Mouse (Mus musculus): ENCODE measurements around the gene Gm5244.
A peak's percentile ranks its signal among the peaks of the same experiment; 100 is the strongest.

The Gm5244 gene

DNA sequence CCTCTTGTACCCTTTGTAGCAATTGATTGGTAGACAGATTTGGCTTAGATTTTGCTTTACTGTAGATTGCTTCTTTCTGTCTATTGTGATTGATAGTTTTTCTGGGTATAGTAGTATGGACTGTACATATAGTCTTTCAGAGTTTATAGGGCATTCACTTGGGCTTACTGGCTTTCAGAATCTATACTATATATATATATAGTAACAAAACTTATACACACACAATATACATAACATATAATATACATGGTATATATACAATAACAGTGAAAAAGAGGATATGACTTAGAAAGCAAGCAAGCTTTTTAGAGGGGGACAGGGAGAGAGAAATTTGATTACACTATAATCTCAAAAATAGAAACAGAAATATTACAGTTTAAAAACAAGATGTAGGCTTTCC is at the start of gene Gm5244:
Gene Gm5244 (plus strand): TSS at position 301 of the 400 bp plus-strand sequence.
- no peak for DNase-seq

DNA sequence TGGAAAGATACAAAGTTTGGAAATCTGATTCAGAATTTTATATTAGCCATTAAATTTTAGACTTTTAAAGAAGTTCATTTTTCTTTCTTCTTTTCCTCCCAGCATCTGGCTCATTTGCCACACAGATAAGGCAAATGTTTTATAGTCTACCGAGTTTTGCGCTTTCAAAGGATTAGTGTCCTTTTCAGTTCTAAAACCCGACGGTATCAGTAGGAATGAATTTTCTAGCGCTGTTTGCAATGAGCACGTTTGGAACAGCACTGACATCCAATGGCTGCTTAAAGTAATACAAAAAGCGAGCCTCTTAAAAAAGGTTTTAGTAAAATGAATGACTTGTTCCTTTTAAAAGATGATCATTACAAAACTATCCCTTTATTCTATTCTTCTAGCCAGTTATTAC is 49.4 kb upstream of the Gm5244 start:
- no peak for DNase-seq

DNA sequence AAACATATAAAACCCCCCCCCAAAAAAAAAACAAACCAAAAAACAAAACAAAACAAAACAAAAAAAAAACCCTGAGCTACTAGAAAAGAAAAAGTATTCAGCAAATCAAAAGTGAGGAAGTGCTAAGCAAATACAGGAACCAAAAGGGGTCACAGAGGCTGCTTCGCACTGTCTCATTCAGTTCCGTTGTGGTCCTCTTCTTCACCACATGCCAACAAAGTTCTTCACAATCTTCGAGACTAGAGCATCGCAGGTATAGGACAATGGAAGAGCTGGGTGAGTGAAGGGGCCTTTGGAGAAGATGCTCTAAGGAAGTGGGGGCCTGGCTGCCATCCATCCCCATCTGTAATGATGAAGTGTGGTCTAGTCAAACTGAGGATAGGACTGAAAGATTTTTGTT is 48.1 kb upstream of the Gm5244 start:
- DNase-seq: no peak

DNA sequence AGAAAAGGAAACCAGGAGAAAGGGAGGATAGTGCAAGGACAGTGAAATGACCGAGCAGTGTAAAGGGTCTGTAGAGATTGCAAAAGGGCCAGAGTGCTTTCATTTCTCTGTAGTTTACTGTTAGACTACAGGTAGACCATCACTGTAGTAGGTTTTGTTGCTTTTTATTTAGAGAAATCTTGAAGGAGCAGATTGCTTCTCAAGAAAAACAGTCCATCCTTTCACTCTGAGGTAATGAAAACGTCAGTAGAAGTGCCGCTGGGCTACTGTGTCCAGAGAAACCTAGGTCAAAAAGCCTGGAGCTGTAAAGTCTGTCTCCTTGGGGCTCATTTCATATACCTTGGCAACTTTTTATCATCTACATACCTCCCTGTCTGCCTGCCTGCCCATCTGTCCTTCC is 47.4 kb upstream of the Gm5244 start:
- no peak for DNase-seq

DNA sequence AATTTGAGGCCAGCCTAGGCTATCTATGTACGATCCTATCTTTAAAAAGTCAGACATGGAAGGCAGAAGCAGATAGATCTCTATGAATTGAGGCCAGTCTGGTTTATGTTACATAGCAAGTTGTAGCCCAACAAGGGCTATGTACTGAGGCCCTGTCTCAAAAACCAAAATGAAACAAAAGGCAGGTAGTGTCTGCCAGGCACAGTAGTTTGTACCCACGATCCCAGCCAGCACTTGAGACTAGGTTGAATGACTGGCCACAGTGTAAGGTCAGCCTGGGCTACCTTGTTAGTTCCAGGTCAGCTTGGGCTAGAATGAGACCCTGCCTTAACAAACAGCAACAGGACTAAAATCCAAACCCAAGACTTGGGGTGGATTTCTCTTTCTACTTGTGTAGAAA is 45.9 kb upstream of the Gm5244 start:
- DNase-seq: no peak

DNA sequence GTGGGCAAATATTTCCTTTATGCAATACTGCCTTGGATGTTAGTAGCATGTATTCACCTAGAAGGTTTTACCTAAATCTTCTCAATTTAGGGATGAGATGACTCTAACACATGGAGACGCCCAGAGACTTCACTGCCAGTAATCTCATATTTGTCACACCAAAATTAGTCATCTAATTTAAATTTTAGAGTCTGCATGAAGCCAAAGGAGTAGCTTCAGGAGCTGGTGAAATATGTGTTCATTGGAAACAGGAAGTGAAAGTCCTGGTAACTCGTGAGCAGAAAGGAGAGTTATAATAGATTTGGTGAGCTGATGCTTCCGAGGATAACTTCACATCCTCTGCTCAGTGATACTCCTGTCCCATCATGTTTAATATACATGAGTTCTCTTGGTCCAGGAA is 45.4 kb upstream of the Gm5244 start:
- no peak for DNase-seq

DNA sequence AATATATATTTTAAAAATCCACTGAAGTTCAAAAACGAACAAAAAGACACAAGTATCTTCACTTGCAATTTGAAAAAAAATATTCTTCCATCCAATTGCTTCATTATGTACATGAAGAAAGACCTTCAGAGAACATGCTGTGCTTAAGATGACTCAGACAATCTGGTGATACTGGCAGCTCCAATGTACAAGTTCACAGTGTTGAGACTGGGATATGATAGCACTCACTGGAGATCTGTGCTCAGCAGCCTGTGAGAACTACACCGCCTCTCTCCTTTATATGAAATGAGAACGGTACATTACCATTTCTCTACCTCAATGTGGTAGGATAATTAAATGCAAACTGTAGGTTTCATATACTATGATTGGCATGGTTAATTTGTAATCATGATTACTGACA is 43.7 kb upstream of the Gm5244 start:
- no peak for DNase-seq

DNA sequence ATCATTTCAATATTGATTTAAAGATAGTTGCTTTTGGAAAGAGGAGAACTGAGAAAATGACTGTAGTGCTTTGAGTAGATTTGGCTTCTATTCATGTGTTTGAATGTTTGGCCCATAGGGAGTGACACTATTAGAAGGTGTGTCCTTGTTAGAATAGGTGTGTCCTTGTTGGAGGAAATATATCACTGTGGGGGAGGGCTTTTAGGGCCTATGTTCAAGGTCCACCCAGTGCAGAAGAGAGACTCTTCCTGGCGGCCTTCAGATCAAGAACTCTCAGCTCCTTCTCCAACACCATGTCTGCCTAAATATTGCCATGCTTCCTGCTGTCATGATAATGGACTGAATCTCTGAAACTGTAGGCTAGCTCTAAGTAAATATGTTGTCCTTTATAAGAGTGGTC is 42.2 kb upstream of the Gm5244 start:
- no peak for DNase-seq

DNA sequence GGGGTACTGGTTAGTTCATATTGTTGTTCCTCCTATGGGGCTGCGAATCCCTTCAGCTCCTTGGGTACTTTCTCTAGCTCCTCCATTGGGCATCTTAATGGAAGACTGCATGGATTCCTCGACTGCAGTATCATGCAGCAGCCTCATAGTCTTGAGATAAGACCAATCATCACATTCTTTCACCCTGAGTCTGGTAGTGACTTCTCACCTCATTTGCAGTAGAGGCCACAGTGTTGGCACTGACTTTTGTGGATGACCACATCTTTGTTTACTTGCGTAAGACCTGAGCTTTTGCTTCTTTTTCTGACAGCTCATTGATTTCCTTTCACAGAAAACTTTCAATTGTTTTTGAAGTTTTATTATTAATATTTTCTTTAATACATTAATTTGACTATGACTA is 40.8 kb upstream of the Gm5244 start:
- no peak for DNase-seq

DNA sequence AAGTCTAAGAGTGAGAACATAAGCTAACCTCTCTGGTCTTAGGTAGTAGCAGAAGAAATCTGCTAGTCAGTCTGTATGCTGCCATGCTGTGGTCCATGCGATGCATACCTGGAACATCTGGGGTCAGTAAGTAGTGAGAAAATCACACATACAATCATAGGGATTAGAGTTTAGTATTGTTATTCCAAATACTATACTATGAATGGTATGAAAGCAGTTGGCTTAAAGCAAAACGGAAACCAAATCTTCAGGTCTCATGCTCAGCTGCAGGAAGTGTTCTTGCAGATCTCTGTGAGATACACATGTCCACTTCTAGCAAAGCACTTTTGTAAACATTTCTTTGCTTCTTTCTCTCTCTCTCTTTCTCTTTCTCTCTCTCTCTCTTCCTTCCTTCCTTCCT is 40.3 kb upstream of the Gm5244 start:
- DNase-seq: no peak

DNA sequence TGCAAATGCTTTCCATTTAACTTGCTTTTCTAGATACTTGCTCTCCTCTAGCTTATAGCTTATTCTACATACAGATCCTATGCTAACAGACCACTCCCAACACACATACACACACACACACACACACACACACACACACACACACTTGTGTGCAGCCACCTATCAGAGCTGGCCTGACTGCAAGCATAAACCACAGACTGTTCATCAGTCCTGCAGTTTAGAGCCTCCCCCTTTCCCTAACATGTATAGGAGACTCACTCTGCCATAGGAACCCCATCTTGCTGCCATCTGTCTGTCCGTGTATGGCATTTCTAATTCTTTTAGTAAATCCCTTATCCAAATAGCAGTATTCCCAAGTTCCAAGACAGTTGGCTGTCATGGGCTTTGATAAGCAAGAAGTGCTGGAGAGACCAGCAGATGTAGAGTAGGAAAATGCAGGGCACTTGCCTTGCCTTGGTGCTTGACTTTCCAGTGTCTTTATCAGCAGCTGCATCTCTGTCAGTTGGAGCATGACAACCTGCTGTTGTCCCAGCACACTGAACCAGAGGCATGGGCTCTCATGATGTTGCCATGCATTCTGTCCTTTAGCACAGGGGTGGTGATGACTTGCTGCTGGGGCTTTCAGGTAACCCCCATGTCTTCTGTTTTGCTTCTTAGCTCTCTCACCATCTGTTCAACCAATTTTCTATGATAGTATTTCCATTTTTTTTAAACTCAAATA is 33.7 kb upstream of the Gm5244 start:
- DNase-seq: no peak

DNA sequence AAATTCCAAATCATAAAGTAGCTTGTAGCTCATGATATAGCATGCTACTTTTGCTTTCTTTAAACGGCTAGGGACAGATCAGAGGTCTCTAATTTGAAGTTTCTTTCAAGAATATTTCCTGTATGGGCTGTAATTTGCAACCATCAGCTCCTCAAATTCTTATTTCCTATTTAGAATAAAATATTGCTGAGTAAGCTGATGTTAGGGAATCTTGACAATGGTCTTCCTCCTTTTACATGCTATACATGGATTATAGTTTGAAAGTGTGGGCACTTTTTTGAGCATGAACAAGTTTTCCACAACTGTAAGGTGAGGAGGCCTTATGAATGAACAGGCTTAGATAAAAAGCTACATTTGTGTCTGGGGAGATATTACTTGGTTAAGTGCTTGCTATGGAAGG is 32.6 kb upstream of the Gm5244 start:
- no peak for DNase-seq

DNA sequence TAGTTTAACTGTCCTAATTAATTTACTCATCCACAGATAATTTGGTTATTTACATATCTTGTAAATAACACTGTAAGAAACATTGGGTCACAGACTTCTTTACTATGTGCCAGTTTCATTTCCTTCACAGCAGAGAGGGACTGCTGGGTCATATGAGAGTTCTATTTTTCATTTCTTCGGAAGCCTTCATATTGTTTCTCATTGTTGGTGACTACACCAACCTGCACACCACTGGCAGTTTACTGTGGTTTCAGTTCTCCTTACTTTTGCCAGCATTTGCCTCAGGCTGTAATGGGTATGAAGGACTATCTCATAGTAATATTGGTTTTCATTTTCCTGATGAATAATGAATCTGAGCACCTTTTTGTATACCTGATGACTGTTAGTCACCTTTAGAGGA is 28.0 kb upstream of the Gm5244 start:
- DNase-seq: no peak

DNA sequence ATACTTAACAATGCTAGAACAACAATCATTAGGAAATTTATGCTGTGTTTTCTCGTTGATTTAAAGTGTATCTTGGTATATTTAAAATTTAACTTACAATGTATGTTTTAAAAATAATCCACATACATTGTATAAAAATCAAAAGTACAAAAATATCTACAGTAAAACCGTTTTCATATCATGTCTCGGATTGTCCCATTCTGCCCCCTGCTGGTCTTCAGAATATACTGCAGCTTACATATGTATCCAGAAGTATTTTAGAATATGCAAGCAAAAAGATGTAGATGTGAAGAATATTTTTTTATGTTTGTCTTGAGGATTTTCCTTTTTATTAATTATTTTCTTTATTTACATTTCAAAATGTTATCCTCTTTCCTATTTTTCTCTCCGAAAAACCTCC is 26.1 kb upstream of the Gm5244 start:
- peak; percentile 6 for DNase-seq

DNA sequence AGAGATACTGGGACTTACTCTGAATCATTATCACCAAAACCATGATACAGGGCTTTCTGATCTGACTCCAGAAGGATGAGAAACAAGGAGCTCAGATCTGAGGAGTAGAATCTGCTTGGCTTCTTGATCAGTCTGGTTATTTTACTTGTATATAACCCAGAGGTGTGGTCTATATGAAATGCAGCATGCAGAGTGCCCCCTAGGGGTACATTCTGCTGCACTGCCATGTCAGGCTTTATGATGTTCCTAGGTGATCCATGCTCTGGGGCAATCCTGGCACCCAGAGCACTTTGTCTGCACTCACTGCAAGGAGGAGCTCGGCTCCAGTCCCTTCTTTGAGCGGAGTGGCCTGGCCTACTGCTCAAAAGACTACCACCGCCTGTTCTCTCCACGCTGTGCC is 21.9 kb upstream of the Gm5244 start:
- DNase-seq: no peak

DNA sequence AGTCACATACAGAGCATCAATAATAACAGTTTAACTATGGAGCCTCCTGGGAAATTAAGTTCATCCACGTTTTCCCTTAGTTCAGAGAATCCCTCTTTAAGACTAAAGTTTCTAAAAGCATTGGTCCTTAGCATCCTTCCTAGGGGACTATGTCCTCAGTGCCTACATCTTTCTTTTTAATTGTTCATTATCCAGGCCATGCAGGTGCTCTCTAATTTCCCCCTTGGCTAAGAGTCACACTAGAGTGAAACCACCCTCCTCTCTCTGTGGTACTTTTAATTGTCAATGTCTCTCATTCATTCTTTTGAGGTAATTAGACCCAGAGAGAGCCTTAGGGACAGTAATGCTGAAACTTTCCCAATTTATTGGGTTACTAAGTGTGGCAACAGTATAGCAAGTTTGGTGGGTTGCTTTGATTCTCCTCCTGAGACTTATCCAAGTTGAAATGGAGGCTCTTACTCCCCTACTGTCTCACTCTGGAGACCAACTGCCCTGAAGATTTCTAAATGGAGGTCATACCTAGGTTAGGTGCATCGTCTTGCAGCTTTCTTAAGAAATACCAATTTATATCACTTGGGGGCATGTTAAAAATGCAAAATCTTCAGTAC is 15.6 kb upstream of the Gm5244 start:
- DNase-seq: no peak

DNA sequence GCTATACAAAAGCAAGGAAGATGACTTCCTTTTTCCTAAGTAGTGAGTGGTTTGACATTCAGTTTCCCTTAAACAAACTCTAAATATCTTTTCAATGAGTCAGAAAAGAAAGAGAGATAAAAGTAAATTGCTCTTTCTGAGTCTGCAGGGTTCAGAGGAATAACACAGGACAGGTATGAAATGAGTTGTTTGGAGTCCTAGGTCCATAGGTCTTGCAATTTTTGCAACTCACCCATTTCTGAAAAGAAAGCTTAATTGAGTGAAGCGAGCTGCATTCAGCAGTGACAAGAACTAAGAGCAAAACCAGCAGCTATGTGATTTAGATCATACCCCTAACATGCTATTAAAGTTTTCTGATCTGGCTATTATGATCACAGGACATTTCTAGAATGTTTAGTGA is 14.9 kb upstream of the Gm5244 start:
- no peak for DNase-seq

DNA sequence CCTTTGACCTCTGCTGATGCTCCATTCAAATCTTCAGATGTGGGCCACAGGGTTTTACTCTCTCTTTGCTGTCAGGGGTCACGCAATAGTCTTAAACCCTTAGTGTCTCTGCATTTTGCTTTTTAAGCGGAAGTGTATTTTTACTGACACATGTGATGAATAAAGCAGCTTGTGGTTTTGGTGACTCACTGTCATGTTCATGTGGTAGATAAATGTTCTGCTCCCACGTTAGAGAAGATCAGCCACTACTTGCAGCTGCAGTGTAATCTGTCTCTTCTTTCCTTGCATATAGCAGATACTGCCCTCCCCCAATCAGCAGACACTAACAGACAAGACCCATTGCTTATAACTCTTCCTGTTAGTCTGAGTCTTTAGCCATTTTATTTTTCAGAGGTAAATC is 12.9 kb upstream of the Gm5244 start:
- no peak for DNase-seq

DNA sequence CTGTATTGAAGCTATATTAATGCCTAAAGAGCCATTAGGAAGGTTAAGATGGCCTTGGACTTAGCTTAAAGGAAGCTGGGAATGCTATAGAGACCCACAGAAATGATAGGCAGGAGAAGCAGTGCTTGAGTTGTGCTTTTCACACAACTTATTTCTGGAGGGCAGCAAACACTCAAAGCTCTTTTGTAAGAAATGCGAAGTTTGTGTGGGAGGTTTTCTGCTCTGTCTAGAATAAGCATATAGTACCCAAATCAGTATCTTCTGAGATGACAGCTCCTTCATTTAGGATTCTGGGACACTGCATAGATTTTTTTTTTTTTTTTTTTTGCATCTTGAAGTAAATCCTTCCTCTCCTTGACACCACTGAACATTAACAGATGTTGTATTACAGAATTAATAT is 8.0 kb upstream of the Gm5244 start:
- no peak for DNase-seq

DNA sequence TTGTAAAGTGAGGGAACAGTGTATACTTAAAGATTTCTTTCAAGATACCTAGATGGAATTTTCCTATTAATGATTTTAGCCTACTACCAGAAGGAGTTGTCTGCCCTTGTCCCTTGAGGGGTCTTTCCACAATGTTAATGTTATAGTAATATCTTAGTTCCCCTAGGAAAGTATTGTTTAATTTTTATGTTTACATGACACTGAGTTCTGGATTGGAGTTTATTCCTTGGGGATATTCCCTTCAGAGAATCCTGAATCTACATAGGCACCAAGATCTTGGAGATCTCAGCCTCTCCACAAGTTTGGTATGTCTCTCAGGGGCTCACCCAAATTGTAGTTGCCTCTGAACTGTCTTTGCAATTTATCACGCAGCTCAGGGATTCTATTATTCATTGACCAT is 10.5 kb downstream of the Gm5244 start, which contains the start of gene Olfr1444:
Gene Olfr1444 (plus strand): TSS at position 301 of the 400 bp plus-strand sequence.
- DNase-seq: no peak

DNA sequence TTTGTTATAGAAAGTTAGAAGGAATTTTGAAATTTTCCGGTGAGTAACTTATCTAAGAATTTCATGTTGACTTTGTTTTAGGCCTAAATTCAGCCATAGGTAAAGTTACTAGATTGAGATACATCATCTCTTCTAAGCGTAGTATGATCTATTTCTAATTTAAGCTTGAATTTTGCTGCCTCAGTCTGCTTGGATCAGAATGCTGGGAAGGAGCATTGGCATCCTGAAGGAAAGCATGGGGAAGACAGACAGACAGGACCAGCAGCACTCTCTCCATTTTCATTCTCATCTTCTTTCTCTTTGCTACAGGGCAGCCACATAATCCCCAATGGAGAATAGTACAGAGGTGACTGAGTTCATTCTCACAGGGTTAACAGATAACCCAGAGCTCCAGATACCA is 37.1 kb downstream of the Gm5244 start, which contains the start of gene Olfr1445:
Gene Olfr1445 (plus strand): TSS at position 301 of the 400 bp plus-strand sequence.
- no peak for DNase-seq

DNA sequence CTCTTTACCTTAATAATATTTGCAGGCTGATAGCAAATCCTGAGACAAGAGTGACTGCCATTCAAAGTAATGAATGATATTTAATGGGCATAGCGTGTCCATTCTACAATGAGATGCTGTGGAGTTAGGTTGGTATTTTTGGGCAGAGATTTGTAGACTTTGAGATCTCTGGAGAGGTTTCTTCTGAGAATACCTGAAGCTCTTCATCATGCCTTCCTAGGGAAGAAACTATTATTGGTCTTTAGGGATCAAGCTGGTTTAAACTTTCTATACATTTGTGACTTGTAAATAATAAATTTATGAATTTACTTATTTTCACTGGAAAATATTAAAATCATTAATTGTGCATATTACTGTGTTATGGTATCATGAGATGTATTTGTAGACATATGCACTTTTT is 46.9 kb downstream of the Gm5244 start, which contains the start of gene Olfr1446:
Gene Olfr1446 (minus strand): TSS at position 101 of the 400 bp plus-strand sequence.
- DNase-seq: no peak
